Mouse (Mus musculus) spleen, postnatal 14 days (tissue): Measurements from ENCODE around the gene Ndst2.
A peak's percentile ranks its signal among the peaks of the same experiment; 100 is the strongest.

ENCODE experiments used
- DNase-seq, 2 experiments: peaks; one replicate each; pipeline ENCODE4 v3.0.0; 2021 to 2022; ENCODE audit warnings: low spot score in 2 of 2

Ndst2 gene

DNA sequence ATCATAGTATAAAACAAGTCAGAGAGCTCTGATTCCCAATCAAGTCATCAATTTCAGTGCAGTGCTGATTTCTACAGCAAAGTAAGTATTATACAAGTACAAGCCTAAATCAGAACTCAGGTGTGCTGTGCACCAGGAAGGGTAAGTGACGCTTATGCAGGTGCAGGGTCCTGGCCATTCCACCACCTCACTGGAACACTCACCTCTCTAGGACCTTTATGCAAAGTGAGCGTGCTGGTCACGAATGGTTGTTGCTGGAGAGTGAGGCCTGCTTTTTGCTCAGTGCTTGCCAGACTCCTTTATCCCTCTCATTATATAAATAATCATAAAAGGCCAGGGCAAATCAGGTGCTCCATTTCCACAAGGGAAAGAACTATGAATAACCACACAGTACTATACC, 34.0 kb downstream of the Ndst2 start:
- no peak for DNase-seq

DNA sequence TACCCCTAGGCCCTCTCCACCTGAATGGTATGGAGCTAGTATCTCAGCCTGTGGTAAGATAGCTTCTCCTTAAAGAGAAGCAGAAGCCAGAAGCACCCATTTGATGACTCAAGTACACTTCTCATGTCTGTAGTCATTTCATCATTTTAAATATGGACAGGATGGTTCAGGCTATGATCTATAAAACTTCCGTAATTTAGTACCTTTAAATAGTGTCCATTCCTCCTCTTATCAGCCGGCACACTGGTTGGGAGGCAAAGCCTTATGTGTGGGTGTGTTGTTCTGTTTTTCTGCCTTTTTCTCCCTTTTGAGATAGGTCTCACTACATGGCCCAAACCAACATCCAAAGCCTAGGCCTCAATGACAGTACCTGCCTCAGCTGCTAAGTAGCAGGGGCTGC, 35.8 kb downstream of the Ndst2 start:
- no peak for DNase-seq

DNA sequence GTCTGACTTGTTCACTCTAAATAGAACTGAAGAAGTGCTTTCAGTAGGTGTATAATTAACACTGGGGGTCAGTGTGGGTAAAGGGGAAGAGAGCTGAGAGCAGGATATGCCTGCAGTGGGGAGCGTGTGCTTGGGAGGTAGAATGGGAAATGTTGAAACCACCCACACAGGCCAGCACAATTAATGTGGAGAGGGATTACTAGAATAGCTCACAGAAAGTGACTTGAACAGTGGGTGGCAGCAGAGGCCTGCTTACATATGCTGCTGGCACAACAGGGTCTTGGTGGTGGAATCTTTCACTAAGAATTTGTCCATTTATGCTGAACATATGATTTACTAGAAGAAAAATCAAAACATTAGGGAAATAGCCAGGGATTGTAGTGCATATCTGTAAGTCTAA, 37.4 kb downstream of the Ndst2 start:
- no peak for DNase-seq

DNA sequence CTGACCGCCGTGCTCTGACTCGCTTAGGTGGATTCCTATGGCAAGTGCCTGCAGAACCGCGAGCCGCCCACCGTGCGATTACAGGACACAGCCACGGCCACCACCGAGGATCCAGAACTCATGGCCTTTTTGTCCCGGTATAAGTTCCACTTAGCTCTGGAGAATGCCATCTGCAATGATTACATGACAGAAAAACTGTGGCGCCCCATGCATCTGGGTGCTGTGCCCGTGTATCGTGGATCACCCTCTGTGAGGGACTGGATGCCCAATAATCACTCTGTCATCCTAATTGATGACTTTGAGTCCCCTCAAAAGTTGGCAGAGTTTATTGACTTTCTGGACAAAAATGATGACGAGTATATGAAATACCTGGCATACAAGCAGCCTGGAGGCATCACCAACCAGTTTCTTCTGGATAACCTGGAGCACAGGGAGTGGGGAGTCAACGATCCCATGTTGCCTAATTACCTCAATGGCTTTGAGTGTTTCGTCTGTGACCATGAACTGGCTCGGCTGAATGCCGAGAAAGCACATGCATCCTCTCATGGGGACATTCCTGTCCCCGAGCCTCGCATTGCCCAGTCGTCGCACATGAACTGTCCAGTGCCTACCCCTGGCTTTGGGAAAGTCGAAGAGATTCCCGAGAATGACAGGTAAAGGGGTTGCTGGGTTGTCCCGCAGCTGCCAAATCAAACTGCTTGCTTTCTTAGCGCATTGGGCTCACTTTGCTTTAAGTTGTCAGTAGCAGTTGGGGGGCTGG, 38.4 kb downstream of the Ndst2 start:
- DNase-seq: no peak

DNA sequence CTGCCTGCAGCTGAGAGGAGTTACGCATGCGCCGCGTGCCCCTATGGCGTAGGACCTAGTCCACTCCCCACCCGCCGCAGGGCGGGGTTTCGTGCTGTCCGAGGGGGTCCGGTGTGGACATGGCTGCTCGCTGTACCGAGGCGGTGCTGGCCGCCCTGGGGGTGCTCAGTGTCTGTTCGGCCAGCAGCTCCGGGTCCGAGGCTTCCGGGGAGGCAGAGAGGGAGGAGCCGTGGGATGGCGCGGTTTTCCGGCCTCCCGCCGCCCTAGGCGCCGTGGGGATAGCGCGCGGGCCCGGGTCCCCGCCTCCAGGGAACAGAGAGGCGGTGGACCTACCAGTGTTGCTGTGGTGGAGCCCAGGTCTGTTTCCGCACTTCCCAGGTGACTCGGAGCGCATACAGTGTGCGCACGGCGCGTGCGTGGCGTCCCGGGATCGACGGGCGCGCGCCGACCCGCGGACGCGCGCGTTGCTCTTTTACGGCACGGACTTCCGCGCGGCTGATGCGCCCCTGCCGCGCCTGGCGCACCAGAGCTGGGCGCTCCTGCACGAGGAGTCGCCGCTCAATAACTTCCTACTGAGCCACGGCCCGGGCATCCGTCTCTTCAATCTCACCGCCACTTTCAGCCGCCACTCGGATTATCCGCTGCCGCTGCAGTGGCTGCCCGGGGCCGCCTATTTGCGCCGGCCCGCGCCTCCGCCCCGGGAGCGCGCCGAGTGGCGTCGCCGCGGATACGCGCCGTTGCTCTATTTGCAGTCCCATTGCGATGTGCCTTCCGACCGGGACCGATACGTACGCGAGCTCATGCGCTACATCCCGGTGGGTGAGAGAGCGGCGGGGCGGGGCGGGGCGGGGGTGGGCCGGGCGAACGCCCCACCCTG, 39.2 kb downstream of the Ndst2 start, which contains the start of gene Fut11:
Gene Fut11 (plus strand): TSS at position 85 of the 877 bp plus-strand sequence.
- peak; percentile 70 to 72 for DNase-seq

DNA sequence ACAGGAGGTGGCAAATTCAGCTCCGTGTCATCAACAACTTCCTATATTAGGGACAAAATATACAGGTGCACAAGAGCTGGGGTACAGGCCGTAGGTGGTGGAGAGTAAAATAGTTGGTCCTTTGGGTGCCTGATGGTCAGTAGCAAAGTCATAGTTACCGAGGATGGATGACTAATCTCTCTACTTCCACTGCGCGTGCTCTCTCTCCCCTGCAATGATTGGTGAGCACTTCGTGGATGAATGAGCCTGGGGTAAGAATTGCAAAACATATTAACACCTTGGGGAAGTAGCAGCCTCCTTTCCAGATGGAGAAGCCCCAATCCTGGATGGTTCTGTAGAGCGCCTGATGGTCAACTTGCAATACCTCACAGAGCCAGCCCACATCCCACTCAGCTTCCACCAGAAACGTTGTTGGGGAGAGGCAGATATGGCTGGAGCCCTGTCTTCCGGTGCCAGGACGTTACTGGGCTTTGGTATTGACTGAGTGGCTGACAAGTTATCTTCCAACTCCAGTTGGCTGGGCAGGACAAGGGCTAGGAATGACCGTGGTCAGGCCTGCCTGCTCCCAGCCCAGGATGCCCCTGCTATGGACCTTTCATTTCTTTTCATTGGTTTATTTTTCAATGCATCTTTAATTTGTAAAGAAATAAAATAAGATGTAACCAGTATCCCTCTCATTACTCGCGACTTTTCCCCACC, 40.0 kb downstream of the Ndst2 start:
- DNase-seq: no peak

DNA sequence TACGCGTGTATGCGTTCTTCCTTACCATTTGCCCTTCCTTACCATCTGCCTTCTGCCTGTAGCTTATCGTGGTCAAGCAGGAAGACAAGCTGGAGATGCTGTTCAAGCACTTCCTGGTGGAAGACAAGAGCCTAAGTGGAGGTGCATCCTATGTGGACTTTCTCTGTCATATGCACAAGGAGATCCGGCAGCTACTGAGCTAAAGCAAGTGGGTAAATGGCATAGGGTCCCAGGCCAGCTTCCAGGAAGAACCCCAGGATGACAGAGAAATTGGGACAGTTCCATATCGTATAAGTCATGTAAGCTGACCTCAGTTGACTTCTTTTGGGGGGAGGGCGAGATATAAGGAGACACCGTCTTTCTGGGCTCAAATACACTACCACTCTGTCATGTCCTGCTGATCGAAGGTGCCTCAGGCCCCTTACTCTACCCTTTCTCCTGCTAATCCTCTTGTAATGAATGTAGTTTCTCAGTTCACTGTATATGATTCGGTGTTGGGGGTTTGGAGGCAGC, 40.7 kb downstream of the Ndst2 start:
- no peak for DNase-seq

DNA sequence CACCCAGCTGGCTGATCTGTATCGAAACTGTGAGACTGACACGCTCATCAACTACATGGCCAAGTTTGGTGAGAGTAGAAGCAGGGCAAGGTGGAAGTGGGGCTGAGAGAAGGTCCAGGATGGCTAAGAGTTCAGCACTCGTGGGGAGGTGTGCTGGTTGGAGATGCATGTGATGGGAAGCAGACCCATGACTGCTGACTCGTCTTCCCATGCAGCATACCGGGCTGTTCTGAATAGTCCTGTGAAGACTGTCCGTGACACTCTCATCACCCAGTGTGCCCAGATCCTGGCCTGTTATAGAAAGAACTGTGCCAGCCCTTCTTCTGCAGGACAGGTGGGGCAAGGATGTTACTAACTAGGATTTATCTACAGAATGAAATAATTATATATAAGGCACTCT, 42.6 kb downstream of the Ndst2 start:
- no peak for DNase-seq

DNA sequence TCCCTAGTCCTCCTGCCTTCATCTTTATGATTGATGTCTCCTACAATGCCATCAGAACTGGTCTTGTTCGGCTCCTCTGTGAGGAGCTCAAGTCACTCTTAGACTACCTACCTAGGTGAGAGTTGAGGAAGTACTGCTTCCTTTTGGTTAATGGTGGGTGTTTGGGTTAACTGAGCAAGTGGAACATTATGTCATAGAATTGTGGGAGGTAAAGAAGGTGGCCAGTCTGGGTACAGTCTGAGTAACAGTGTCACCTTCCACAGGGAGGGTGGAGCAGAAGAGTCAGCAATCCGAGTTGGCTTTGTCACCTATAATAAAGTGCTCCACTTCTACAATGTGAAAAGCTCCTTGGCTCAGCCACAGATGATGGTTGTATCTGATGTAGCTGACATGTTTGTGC, 45.4 kb downstream of the Ndst2 start:
- no peak for DNase-seq

DNA sequence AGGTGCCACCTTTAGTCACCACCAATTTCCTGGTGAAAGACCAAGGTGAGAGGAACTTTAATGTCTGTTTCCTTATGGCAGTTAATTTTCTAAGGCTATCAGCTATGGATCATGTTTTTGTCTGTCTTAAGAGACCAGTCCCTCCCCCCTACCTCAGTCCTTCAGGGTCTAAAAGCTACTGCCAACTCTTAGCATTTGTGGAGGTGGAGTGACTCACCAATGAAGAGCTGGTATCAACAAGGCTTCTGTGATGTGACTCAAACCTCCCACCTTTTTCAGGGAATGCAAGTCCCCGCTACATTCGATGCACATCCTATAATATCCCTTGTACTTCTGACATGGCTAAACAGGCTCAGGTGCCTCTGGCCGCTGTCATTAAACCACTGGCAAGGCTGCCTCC, 47.8 kb downstream of the Ndst2 start:
- no peak for DNase-seq

DNA sequence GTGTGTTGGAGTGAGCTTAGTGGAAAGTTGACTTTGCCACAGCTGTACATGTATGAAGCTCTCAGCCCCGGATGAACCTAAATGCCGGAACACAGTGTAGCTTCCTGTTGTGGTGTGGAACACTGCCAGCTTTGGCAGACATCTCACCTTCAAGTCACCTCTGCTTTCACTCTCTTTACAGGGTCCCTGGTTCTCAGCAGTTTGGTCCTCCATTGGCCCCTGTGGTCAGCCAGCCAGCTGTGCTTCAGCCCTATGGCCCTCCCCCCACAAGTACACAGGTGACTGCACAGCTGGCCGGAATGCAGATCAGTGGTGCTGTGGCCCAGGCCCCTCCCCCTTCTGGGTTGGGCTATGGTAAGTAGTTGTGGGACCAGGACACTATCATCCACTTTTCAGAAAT, 51.9 kb downstream of the Ndst2 start:
- DNase-seq: peak in 1 of 2 experiments; percentile 28

DNA sequence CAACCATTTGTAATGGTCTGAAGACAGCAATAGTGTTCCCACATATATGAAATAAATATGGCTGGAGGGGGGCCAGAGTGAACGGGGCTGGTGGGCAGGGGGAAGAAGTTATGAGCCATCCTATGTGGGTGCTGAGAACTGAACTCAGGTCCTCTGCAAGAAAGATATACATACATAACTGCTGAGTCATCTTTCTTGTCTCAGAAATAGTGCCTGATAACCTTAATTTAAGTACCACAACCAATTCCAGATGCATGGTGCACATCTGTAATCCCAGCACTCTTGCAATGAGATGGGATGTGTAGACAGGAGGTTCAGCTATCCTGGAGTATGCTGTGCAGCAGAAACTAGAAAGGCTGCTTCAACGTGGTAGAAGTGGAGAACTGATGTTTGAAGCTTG, 52.6 kb downstream of the Ndst2 start:
- DNase-seq: no peak

DNA sequence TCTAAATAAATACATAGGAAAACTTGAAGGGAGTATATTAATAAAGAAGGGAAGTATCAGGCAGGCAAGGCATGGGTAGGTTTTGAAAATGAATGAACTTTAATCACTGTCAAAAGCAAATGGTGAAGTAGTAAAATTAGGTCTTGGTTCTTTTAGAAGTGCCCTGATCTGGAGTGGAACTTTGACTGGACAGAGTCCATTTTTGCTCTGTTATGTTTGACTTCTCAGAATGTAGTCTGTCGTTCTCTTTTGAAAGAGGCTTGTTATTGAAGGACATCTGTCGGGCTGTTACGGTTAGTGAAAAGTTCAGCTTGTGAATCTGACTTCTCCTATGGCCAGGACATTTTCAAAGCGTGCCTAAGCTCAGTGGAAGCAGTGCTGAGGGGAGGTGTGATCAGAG, 56.5 kb downstream of the Ndst2 start:
- no peak for DNase-seq

DNA sequence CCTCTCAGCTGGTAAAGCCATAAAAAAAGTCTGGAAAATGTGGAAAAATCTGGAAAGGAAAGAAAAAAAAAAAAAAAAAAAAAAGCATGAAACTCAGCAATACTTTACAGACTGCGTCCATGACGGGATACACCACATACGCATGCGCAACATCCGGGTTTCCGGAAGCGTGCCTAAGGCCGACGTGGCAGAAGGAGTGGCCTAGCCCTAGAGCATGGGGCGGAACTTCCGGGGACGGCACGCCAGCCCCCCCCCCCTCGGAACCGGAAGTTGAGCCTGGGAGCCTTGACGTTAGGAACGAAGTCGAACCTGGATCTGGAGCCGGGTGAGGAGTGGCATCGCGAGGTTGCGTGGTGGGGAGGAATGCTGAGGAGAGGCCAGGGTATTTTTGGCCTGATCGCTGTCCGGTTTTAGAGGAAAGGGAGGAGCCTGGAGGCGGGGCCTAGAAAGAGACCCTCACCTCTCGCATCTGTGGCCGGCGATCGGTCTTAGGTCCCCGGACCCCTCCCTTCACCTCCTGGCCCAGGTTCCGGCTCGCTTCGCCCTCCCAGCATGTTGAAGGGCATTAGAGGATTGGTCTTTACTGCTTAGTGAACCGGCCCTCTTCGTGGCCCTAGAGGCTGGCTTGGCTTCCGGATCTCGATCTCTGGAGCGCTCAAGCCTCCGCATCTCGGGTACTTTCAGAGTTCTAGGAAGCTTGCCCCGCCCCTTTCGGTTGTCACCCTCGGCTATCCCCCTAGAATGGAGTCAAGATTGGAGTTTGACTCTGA, 60.1 kb downstream of the Ndst2 start, which contains the start of gene Sec24c:
Gene Sec24c (plus strand): TSS at position 245 of the 770 bp plus-strand sequence.
- DNase-seq: peak; percentile 95 to 98

DNA sequence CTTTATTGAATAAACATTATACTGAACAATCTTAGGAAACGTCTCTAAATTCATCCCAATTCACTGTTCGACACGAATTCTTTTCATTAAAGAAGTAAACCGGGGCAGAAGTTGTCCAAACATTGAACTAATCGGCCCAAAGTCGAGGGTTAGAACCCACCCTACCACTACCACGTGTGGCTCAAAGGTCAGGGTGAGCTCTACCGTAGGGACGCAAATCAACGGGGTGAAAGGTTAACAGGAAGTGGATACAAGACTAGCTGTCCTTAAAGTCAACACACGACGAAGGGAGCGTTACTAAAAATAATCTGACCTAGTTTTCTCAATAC, 60.7 kb downstream of the Ndst2 start:
- DNase-seq: no peak
